Mouse (Mus musculus) inflammation-experienced regulatory T-cells, adult 6 months (primary cell): ENCODE data around the gene Elobl. TPM values are rescaled to one million over a fixed set of nuclear protein-coding genes. Genes with fewer than 3 reads are reported as not detected.

Experiments
- ATAC-seq: one replicate; pipeline ENCODE4 v1.8.0; 2017
- polyA plus RNA-seq, 3 experiments: library from polyadenylated mRNA; unstranded; fragments of 100-300 nt; shearing (Covaris generic); gene quantifications; one replicate each; pipeline ENCODE4 v1.2.1; 2017

Elobl gene
- polyA plus RNA-seq, 3 experiments from 2014 or later, result 1.8 TPM; not detected in 2

DNA sequence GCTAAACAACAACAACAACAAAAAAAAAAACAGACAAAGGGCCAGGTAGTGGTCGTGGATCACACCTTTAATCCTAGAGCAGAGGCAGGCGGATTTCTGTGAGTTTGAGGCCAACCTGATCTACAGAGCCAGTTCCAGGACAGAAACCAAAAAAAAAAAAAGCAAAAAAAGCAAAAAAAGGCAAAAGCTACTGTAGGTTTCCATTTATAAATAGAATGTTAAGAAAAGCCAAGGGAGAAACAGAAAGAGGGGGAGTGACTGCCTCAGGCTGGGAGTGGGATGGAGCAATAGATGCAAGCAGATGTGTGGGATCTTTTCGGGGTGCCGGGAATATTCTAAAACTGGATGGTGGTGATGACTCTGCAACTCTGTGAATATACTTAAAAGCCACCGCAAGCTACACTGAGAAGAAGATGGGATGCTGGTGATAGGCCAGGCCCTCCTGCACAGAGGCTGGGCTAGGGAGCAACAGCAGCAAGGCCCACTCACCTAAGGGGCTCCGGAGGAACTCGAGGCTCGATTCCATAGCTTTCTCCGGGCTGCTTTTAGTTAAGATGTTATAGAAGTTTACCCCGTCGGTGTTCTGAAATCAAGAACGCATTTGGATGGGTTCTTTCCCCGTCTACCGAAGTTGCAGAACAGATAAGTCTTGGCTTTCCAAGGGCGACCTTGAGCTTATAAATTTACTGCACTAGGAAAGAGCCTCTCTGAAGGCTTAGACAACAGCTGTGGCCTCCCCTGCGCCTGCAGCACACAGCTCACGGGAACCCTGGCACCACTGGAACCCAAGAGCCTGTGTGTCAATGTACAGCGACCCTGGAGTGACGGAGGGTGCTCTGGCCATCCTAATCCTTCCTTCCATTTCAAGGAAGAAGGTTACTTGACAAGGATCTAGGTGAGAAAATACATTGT is 32.4 kb downstream of the Elobl start:
- no peak for ATAC-seq

DNA sequence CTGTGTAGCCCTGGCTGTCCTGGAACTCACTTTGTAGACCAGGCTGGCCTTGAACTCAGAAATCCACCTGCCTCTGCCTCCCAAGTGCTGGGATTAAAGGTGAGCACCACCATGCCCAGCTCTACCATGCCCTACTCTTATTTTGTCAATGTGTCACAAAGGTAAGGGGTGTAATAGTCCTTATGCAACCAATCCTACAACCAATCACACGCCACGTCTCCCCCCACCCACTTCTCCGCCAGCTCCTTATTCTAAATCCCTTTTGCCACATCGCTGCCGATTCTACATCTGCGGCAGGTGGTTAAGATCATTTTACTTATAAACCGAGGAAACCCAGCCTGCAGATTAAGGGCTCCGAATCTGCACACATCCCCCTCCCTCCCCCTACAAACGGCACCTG is 33.7 kb downstream of the Elobl start:
- ATAC-seq, result no peak

DNA sequence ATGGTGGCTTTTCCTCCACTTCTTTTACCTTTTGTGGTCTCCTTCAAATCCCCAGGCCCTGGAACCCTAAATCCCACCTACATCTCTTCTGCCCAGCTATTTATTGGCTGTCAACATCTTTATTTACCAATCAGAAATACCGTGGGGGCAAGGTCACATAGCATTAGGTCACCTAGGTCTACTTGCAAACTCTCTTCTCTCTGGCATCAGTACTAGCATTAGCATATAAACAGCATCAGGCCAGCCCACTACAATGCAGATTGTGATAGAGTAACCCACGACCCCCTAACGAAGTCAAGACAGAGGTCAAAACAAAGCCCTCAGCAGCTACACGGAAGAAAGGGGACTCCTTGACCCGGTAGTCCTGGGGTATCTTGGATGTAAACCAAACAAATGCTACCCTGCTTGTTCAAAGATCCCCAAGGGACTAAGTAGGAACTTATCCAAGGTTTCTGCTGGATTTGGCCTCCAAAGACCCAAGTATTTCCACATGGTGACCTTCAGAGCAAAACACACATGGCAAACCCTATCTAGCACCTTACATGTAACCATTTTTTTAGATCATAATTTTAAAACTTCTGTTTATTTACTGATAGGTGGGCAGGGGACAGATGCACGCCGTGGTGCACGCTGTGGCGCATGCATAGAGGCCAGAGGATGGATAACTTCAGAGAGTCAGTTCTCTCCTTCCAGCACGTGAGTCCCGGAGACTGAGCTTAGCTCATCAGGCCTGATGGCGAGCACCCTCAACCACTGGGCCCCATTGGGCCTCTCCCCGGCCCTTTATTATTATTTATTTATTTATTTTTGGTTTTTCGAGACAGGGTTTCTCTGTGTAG is 34.8 kb downstream of the Elobl start:
- no peak for ATAC-seq

DNA sequence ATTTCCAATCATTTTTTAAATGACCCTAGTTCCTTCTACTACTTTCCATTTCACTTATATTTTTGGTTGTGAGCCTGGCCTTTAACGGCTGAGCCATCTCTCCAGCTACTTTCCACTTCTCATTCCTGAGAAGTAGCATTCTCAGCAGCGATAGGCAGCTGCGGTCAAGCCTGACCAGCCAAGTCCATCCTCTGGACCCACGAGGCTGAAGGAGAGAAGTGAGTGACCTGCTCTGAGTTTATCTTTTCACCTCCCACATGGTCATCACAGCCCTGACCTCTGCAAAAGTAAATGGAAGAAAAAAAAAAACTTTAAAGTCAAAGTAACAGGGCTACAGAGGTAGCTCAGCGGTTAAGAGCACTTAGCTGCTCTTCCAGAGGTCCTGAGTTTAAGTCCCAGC is 40.2 kb downstream of the Elobl start:
- no peak for ATAC-seq

Other genes starting within 250 kb of the Elobl start
- gene Msi2, start 248.4 kb downstream of the Elobl start, polyA plus RNA-seq, result 10 to 100 TPM; 23.6 to 30.8 (median 26.0) TPM
- 1 to 10 TPM; 1.8 to 2.0 (median 2.0) TPM for gene Akap1, start 102.3 kb downstream of the Elobl start, polyA plus RNA-seq
- gene Scpep1, start 11.5 kb downstream of the Elobl start, polyA plus RNA-seq, result 10 to 100 TPM; 22.4 to 42.1 (median 22.8) TPM
- 1 to 10 TPM; 5.3 to 8.3 (median 7.7) TPM for gene Coil, start 3.3 kb upstream of the Elobl start, polyA plus RNA-seq
- gene Trim25, start 32.4 kb upstream of the Elobl start, polyA plus RNA-seq, result 10 to 100 TPM in 2 of 3 experiments, 1 to 10 TPM in 1; 9.6 to 11.3 (median 10.1) TPM
- 1 to 10 TPM; 3.8 to 7.0 (median 3.9) TPM for gene Dgke, start 99.9 kb upstream of the Elobl start, polyA plus RNA-seq
- gene Gm525, start 106.9 kb upstream of the Elobl start, polyA plus RNA-seq, result not detected